Mouse (Mus musculus): ENCODE measurements at regions not wholly inside any gene's neighbourhood (a gene's known extent, or its start where the extent isn't known, plus 50 kb on each side); places are given as distances from the start of the nearest gene placed in this dataset.
A peak's percentile ranks its signal among the peaks of the same experiment; 100 is the strongest.
"Not testable (repeated sequence)": the region's sequence is repeated elsewhere in the genome, so short reads cannot be mapped to it uniquely, and the experiment has no call there.

DNA sequence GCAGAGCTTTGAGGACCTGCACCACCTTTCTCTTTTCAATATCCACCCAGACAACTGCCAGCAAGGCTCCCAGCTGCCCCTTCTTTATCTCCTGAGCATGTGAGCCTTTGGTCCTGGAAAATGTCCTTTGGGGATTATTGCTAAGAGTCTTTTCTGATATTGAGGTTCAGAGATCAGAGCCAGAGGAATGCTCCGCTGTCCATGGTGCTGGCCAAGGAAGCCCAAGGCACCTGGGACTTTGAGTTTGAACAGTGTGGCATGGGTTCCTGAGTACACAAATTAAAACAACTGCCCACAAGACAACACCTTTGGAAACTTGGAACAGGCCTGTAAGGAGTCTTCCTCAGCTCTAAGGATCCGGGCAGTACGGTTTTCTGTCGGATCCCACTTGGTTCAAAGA lies 52.6 kb upstream of the Slc28a3 start:
- Histone ChIP-seq H3K27me3 (replicated peaks) (no peaks in the 10 kb centered on the region), H3K4me1 (replicated peaks) (no peaks in the 10 kb centered on the region), H3K36me3 (no peaks in the 10 kb centered on the region), H3K9me3 (replicated peaks) (no peaks in the 10 kb centered on the region), H3K4me2 (no peak overlapping the region), H3K27ac (ENCODE audit: poor library complexity, severe bottlenecking) (no peak overlapping the region), H3K4me3 (no peak overlapping the region), H3K9ac (no peak overlapping the region)
- WGBS: 50% methylated on average over 4 of the region's 4 CpGs
- ATAC-seq (ENCODE audit: insufficient number of reproducible peaks, low FRiP score): no peak

DNA sequence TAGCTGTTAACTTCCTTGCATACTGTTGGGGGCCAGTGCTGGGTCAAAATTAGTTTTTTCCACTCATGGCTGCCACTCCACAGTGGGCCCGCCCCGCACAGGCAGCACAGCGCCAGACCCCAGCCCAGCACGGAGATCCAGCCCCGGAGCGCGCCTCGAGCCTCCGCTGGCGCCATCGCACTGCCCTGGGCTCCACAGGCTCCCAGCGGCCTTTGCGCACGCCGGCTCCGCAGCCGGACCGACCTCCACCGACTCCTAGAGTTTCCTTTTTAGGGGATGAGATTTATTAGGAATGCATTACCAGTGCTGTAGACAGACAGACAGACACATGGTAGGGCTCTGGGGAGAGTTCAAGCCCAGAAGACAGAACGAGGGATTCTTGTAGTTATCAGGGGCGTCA lies 58.0 kb upstream of the Slc28a3 start:
- Histone ChIP-seq H3K9me3 (replicated peaks) (no peaks in the 10 kb centered on the region), H3K4me1 (replicated peaks) (0 out of 2 replicates have a peak, but pooled peaks cover 3% of the 10 kb centered on the region), H3K27me3 (replicated peaks) (no peaks in the 10 kb centered on the region), H3K4me3 (peak overlapping the region; percentile 10; the same call in 1 of the 2 replicates), H3K4me2 (peak overlapping the region; percentile 52), H3K36me3 (no peaks in the 10 kb centered on the region), H3K9ac (no peak overlapping the region), H3K27ac (ENCODE audit: poor library complexity, severe bottlenecking) (no peak overlapping the region)
- 0 out of 2 replicates have a peak, but pooled peaks have one; percentile 22 for ATAC-seq (ENCODE audit: insufficient number of reproducible peaks, low FRiP score)
- 54% methylated on average over 21 of the region's 21 CpGs for WGBS

DNA sequence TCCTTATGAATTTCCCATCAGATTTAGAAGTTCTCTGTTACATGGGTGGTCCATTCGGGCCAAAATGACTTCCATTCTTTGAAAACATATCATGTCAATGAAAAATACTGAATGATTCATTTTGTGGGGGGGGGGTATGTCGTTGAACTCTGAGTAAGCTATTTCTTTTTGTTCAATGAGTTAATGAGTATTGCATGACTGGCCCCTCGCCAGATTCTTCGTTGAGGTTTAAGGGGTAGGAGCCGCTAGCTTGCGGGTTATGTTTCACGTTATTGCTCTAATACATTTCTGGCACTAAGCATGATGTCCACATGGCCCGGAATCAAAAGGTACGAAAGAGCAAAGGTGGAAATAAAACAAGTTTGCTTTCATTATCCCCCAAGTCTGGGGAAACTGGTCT lies 59.5 kb upstream of the Slc28a3 start:
- Histone ChIP-seq H3K4me3 (no peak overlapping the region), H3K36me3 (no peaks in the 10 kb centered on the region), H3K27me3 (replicated peaks) (no peaks in the 10 kb centered on the region), H3K4me2 (no peak overlapping the region), H3K27ac (ENCODE audit: poor library complexity, severe bottlenecking) (no peak overlapping the region), H3K4me1 (replicated peaks) (0 out of 2 replicates have a peak, but pooled peaks cover 3% of the 10 kb centered on the region), H3K9me3 (replicated peaks) (no peaks in the 10 kb centered on the region), H3K9ac (no peak overlapping the region)
- 84% methylated on average over 9 of the region's 9 CpGs for WGBS
- no peak for ATAC-seq (ENCODE audit: insufficient number of reproducible peaks, low FRiP score)

DNA sequence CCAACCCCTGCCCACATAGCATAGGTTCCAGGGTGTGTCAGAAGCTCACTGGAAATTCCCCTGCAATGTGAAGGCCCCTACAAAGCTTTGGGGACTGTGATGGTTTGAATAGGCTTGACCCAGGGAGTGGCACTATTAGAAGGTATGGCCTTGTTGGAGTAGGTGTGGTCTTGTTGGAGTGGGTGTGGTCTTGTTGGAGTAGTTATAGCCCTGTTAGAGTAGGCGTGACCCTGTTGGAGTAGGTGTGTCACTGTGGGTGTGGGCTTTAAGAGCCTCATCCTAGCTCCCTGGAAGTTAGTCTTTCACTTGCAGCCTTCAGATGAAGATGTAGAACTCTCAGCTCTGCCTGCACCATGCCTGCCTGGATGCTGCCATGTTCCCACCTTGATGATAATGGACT lies 64.9 kb upstream of the Slc28a3 start:
- not testable (repeated sequence) for H3K27me3 ChIP-seq (replicated peaks); H3K4me3 ChIP-seq; H3K36me3 ChIP-seq; H3K27ac ChIP-seq (ENCODE audit: poor library complexity, severe bottlenecking); H3K4me2 ChIP-seq; H3K4me1 ChIP-seq (replicated peaks); H3K9me3 ChIP-seq (replicated peaks); ATAC-seq (ENCODE audit: insufficient number of reproducible peaks, low FRiP score); H3K9ac ChIP-seq
- WGBS: 59% methylated on average over 1 of the region's 1 CpGs

DNA sequence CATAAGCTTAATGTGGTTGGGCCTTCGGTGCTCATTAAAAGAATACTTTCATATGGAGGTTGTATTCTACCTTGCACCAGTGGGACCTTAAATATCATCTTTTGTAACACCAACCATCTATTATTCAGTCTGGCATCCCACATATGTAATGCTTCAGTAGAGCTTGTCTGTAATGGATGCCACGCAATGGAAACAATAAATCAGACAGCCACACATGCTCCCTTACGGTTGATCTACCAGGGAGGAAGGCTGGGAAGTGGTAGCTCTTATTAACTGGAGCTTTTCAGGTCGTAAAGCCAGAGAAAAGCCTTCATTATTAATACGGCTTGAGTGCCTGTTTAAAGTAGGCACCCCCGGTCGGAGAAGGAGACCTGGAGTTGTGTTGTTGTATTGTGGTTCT lies 66.8 kb upstream of the Slc28a3 start:
- Histone ChIP-seq H3K4me3 (no peak overlapping the region), H3K27ac (ENCODE audit: poor library complexity, severe bottlenecking) (no peak overlapping the region), H3K9ac (no peak overlapping the region), H3K4me1 (replicated peaks) (no peaks in the 10 kb centered on the region), H3K4me2 (no peak overlapping the region), H3K36me3 (no peaks in the 10 kb centered on the region), H3K27me3 (replicated peaks) (no peaks in the 10 kb centered on the region), H3K9me3 (replicated peaks) (0 out of 2 replicates have a peak, but pooled peaks cover 3% of the 10 kb centered on the region)
- WGBS: 80% methylated on average over 7 of the region's 7 CpGs
- ATAC-seq (ENCODE audit: insufficient number of reproducible peaks, low FRiP score): no peak

DNA sequence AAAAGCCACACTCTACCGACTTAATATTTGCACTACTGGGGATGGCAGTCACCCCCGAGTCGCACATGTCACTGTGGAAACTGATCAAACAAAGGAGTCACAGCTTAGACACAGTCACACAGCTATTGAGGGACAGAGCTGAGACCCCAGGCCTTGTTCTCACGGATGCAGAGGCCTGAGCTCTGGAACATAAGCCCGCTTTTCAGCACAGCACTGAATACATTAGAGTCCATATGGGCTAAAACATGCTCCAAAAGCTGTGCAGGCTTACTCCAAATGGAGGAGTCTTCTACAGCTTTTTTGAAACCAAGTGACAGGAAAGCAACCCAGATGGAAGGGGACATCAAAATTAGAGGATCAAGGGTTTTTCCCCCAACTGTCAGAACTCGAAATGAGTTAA lies 69.0 kb upstream of the Slc28a3 start:
- no peaks in the 10 kb centered on the region for H3K36me3 ChIP-seq
- no peak overlapping the region for H3K9ac ChIP-seq
- 78% methylated on average over 6 of the region's 6 CpGs for WGBS
- 0 out of 2 replicates have a peak, but pooled peaks cover 6% of the 10 kb centered on the region for H3K9me3 ChIP-seq (replicated peaks)
- ATAC-seq (ENCODE audit: insufficient number of reproducible peaks, low FRiP score): no peak
- H3K27ac ChIP-seq (ENCODE audit: poor library complexity, severe bottlenecking): no peak overlapping the region
- no peak overlapping the region for H3K4me2 ChIP-seq
- H3K4me1 ChIP-seq (replicated peaks): no peaks in the 10 kb centered on the region
- no peaks in the 10 kb centered on the region for H3K27me3 ChIP-seq (replicated peaks)
- no peak overlapping the region for H3K4me3 ChIP-seq

DNA sequence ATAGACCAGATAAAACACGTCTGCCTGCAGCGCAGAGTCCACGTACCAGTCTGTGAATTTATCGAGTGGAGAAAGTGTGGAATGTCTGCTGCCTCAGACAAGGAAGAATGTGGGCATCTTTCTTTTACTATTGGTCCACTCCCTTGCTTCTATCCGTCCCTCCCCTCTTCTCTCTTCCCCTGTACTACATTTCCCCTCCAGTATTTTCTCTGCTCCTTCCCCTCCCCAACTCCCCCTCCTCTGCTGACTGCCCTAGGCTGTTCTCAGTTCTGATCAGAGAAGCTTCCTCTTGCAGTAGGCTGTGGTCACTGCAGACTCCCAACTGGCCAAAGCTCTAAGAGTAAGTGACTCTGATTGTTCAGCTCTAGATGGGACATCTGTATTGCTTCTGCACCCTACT lies 76.1 kb upstream of the Slc28a3 start:
- Histone ChIP-seq H3K4me3 (no peak overlapping the region), H3K36me3 (no peaks in the 10 kb centered on the region), H3K27me3 (replicated peaks) (no peaks in the 10 kb centered on the region), H3K27ac (ENCODE audit: poor library complexity, severe bottlenecking) (no peak overlapping the region), H3K9ac (no peak overlapping the region), H3K4me1 (replicated peaks) (no peaks in the 10 kb centered on the region), H3K4me2 (no peak overlapping the region), H3K9me3 (replicated peaks) (0 out of 2 replicates have a peak, but pooled peaks cover 3% of the 10 kb centered on the region)
- no peak for ATAC-seq (ENCODE audit: insufficient number of reproducible peaks, low FRiP score)
- WGBS: 45% methylated on average over 5 of the region's 5 CpGs

DNA sequence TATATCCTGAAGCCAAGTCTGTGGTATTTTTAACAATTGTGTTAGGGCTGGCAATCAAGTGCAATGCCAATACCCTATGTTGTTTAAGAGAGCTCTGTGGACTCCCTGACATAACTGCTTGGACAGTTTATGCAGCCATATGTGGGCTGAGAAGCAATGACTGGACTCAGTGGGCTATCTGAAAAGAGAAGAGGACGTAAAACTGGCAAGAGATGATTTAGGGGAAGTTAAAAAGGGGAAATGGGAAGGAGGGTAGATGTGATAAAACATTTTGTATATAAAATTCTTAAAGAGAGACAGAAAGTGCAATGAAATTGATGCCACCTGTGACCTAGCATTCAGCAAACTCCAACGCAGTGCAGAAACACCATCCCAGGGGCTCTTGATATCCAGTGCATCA lies 76.9 kb upstream of the Slc28a3 start:
- Histone ChIP-seq H3K27me3 (replicated peaks) (no peaks in the 10 kb centered on the region), H3K4me3 (no peak overlapping the region), H3K9me3 (replicated peaks) (0 out of 2 replicates have a peak, but pooled peaks cover 3% of the 10 kb centered on the region), H3K27ac (ENCODE audit: poor library complexity, severe bottlenecking) (no peak overlapping the region), H3K4me2 (no peak overlapping the region), H3K36me3 (no peaks in the 10 kb centered on the region), H3K9ac (no peak overlapping the region), H3K4me1 (replicated peaks) (no peaks in the 10 kb centered on the region)
- ATAC-seq (ENCODE audit: insufficient number of reproducible peaks, low FRiP score): no peak
- 62% methylated on average over 2 of the region's 2 CpGs for WGBS

DNA sequence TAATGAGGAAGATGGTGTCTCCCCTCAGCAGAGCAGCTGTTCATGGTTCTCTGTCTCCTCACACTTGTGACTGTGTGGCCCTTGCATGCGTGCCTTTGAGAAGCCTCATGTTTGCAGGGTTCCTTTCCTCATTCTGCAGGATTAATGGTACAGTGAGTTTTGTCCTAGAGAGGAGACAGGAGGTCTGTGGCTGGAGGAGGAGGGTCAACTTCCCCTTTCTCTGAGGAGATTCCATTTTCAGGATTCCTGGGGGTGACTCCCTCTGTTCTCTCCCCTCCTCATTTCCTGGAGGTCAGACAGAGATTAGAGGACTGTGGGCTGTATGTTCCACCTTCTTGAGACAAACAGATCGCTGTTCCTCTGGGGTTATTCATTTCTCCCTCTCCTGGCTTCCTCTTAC lies 77.6 kb upstream of the Slc28a3 start:
- Histone ChIP-seq H3K27ac (ENCODE audit: poor library complexity, severe bottlenecking) (no peak overlapping the region), H3K36me3 (no peaks in the 10 kb centered on the region), H3K9ac (no peak overlapping the region), H3K4me2 (no peak overlapping the region), H3K27me3 (replicated peaks) (no peaks in the 10 kb centered on the region), H3K9me3 (replicated peaks) (0 out of 2 replicates have a peak, but pooled peaks cover under 1% of the 10 kb centered on the region), H3K4me1 (replicated peaks) (no peaks in the 10 kb centered on the region), H3K4me3 (no peak overlapping the region)
- no peak for ATAC-seq (ENCODE audit: insufficient number of reproducible peaks, low FRiP score)
- WGBS: 43% methylated on average over 2 of the region's 2 CpGs

DNA sequence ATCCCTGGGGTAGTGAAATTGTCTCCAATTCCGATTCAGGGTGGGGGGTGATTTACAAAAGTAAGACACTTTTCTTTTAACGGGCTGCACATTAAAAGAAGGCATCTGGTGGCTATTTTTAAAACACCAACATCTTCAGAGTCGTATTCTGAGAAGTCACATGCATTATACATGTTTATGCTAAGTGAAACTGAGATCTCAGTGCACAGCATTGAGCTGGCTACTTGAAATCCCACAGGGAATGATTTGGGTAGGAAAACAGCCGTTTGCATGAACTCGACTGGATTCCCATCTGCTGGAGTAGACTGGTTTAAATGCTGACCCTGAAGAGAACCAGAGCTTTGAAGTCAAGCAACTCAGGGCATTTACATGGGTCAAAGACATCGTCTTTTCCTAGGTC lies 84.0 kb upstream of the Slc28a3 start:
- ATAC-seq (ENCODE audit: insufficient number of reproducible peaks, low FRiP score): no peak
- no peaks in the 10 kb centered on the region for H3K4me1 ChIP-seq (replicated peaks)

DNA sequence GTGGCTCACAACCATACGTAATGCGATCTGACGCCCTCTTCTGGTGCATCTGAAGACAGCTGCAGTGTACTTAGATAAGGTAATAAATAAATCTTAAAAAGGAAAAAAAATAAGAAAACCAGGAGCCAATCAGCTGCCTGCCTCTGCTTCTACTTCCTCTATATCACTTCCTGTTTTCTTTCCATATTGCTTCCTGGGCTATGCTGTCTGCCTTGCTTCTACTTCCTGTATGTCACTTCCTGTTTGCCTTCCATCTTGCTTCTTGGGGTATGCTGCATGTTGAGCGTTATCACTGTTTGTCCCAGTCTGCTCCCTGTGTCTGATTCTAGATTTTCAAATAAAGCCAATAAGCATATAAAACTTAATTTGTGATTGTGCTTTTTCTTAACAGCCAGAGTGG lies 85.3 kb upstream of the Slc28a3 start:
- no peaks in the 10 kb centered on the region for H3K4me1 ChIP-seq (replicated peaks)
- H3K4me3 ChIP-seq: no peak overlapping the region
- H3K27me3 ChIP-seq (replicated peaks): no peaks in the 10 kb centered on the region
- H3K9me3 ChIP-seq (replicated peaks): no peaks in the 10 kb centered on the region
- H3K27ac ChIP-seq (ENCODE audit: poor library complexity, severe bottlenecking): no peak overlapping the region
- WGBS: 86% methylated on average over 4 of the region's 4 CpGs
- H3K36me3 ChIP-seq: no peaks in the 10 kb centered on the region
- H3K9ac ChIP-seq: no peak overlapping the region
- no peak overlapping the region for H3K4me2 ChIP-seq
- no peak for ATAC-seq (ENCODE audit: insufficient number of reproducible peaks, low FRiP score)

More for the DNA sequence above, 84.0 kb upstream of the Slc28a3 start:
- Histone ChIP-seq H3K4me2 (no peak overlapping the region), H3K9ac (no peak overlapping the region), H3K27me3 (replicated peaks) (no peaks in the 10 kb centered on the region), H3K36me3 (no peaks in the 10 kb centered on the region), H3K4me3 (no peak overlapping the region), H3K27ac (ENCODE audit: poor library complexity, severe bottlenecking) (no peak overlapping the region), H3K9me3 (replicated peaks) (no peaks in the 10 kb centered on the region)
- WGBS: 53% methylated on average over 6 of the region's 6 CpGs

DNA sequence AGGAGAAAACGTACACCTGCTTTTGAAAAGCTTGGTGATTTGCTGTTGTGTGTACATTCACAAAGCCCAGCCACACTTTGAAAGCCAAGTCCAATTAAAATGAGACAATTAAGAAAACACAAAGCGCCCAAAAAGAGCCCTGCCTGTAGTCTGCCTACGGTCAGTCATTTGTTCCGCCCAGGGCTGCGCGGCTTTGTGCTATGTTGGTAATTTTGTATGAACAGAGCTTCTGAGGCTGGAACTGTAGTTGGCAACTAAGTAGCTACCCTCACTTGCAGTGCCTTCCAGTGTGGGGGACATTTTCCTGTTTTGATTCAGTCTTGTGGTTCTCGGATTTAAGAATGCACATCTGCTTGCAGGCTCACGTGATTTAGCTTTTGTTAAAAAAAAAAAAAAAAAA lies 89.3 kb upstream of the Slc28a3 start:
- H3K4me2 ChIP-seq: no peak overlapping the region
- no peak overlapping the region for H3K27ac ChIP-seq (ENCODE audit: poor library complexity, severe bottlenecking)
- no peaks in the 10 kb centered on the region for H3K36me3 ChIP-seq
- H3K27me3 ChIP-seq (replicated peaks): no peaks in the 10 kb centered on the region
- 86% methylated on average over 8 of the region's 8 CpGs for WGBS
- no peak for ATAC-seq (ENCODE audit: insufficient number of reproducible peaks, low FRiP score)
- H3K9me3 ChIP-seq (replicated peaks): no peaks in the 10 kb centered on the region
- H3K4me1 ChIP-seq (replicated peaks): no peaks in the 10 kb centered on the region
- no peak overlapping the region for H3K9ac ChIP-seq
- no peak overlapping the region for H3K4me3 ChIP-seq

All from heart, embryonic 12.5 days (tissue).